In the genomic region with DNA sequence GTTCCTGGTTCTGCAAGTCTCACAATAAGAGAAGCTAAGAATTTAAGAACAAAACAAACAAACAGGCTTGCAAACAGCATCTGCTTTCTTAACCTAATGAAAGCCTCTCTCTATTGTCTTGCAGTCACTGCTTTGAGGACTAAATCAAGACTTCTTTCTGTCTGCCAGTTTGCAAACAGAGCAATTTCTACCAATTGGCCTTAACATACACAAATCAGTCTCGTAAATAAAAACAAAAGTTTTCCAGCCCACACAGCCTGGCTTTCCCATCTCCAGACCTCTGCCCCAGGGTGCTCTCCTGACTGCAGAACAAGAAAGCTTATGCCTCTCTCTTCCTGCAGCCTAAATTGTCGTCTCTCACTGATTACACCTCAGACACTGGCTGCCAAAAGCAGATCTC, we compare ENCODE assay signal across 23 mouse cellular contexts.
"Had no signal": no experiment of that assay in that cellular context is flagged by ENCODE, and none has a peak within 500 bp of the region (broad histone marks: within the 10 kb centered on the region; RNA-seq: fewer than 3 reads in every experiment).

No protein-coding gene starts in this region.

- H3K36me3 ChIP-seq: limb, embryonic 13.5 days; liver, embryonic 12.5 days; liver, embryonic 15.5 days; lung, embryonic 15.5 days; midbrain, embryonic 12.5 days had no signal

- H3K27ac ChIP-seq: limb, embryonic 13.5 days; liver, embryonic 12.5 days; liver, embryonic 15.5 days; lung, embryonic 15.5 days; midbrain, embryonic 12.5 days; stomach, postnatal 0 days had no signal

- H3K9ac ChIP-seq: limb, embryonic 13.5 days; liver, embryonic 12.5 days; liver, embryonic 15.5 days; lung, embryonic 15.5 days; midbrain, embryonic 12.5 days had no signal

- H3K4me2 ChIP-seq: limb, embryonic 13.5 days; liver, embryonic 12.5 days; liver, embryonic 15.5 days; lung, embryonic 15.5 days; midbrain, embryonic 12.5 days had no signal

- H3K4me3 ChIP-seq: limb, embryonic 13.5 days; liver, embryonic 12.5 days; liver, embryonic 15.5 days; lung, embryonic 15.5 days; midbrain, embryonic 12.5 days; myocyte had no signal

- H3K9me3 ChIP-seq: liver, embryonic 12.5 days; liver, embryonic 15.5 days; lung, embryonic 15.5 days; midbrain, embryonic 12.5 days had no signal

- H3K4me1 ChIP-seq: liver, embryonic 12.5 days; liver, embryonic 15.5 days; lung, embryonic 15.5 days had no signal

- ATAC-seq: liver, embryonic 12.5 days; midbrain, embryonic 16.5 days had no signal

- DNase-seq: kidney, adult 2 months; kidney, postnatal 10 days; kidney, postnatal 36 days; layer of hippocampus, postnatal 36 days; left cerebral cortex, postnatal 4 days; liver; lung, adult 18-20 months; lung, postnatal 10 days; lung, postnatal 4 days; right cerebral cortex, adult 18-20 months; right cerebral cortex, postnatal 14 days; right cerebral cortex, postnatal 4 days; thymus, adult 2 months; thymus, postnatal 14 days; thymus, postnatal 4 days had no signal
